Mouse (Mus musculus): ENCODE data around the gene Carns1. TPM values are rescaled to one million over a fixed set of nuclear protein-coding genes. Genes with fewer than 3 reads are reported as not detected.

The Carns1 gene
- polyA plus RNA-seq, 1 experiment from 2014 or later = 3.9 TPM

DNA sequence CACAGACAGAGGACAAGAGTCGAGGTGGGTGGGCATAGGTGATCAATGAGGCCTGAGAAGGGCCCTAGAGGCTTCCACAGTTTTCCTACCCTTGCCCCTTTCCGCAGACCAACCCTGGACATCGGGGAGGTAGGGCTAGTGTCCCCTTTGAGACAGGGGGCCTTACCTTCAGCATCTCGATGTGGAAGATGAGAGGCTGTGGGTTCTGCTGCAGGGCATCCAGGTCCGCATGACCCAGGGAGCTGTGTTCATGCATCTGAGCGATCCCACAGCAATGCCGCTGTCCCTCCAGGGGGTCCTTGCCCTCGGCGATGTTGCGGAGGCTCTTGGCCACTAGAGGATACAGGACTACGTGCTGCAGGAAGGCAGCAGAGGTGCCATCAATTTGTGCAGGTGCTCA is 59.5 kb downstream of the Carns1 start:
- Histone ChIP-seq H3K36me3 (peaks cover 75% of the 10 kb centered on the region), H3K4me1 (replicated peaks) (peaks cover 8% of the 10 kb centered on the region), H3K27me3 (ENCODE audit: insufficient read depth, poor library complexity, severe bottlenecking) (peaks cover 9% of the 10 kb centered on the region), H3K4me3 (no peak overlapping the region), H3K9me3 (no peaks in the 10 kb centered on the region), H3K27ac (no peak overlapping the region)
- WGBS = 85% methylated on average over 11 of the region's 11 CpGs
- no peak for DNase-seq (ENCODE audit: low spot score)

DNA sequence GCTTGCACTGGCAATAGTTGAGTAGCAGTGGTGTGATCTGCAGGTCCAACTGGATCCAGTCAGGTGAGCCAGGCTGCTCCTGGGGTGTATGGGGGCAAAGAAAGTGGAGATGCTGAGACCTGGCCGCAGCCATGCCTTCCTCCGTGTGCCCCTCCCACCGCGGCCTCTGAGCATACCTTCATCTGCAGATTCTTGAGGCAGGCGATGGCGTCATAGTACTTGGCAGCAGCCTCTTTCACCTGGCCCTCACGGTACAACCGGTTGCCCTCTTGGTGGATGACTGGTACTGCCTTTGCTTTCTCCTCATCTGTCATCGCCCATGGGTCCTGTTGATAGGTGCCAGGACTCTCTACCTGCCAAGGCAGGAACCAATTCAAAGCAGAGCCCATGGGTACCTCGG is 60.1 kb downstream of the Carns1 start:
- Histone ChIP-seq H3K27ac (no peak overlapping the region), H3K9me3 (no peaks in the 10 kb centered on the region), H3K4me1 (replicated peaks) (peaks cover 6% of the 10 kb centered on the region; the same call in 1 of the 2 replicates), H3K36me3 (peaks cover 75% of the 10 kb centered on the region), H3K27me3 (ENCODE audit: insufficient read depth, poor library complexity, severe bottlenecking) (peaks cover 4% of the 10 kb centered on the region), H3K4me3 (no peak overlapping the region)
- 96% methylated on average over 10 of the region's 10 CpGs for WGBS
- no peak for DNase-seq (ENCODE audit: low spot score)

DNA sequence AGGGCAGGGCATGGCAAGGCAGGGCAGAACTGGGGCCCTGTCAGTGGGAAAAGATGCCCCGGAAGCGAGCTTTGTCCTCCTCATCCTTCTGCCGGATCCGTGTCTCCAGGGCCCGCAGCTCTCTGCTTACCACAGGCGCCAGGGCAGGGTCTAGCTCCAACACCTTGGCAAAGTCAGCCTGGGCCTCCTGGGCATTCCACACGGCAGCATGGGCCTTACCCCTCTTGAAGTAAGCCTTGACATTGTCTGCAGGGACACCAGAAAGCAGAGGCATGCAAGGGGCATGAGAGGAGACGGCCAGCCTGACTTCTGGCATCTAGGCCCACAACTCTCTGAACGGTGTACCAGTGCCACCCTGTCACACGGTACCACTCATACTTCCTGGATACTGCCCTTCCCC is 60.7 kb downstream of the Carns1 start:
- Histone ChIP-seq H3K9me3 (no peaks in the 10 kb centered on the region), H3K27ac (no peak overlapping the region; the same call in 1 of the 2 replicates), H3K36me3 (peaks cover 75% of the 10 kb centered on the region), H3K4me3 (no peak overlapping the region), H3K27me3 (ENCODE audit: insufficient read depth, poor library complexity, severe bottlenecking) (no peaks in the 10 kb centered on the region), H3K4me1 (replicated peaks) (peaks cover 5% of the 10 kb centered on the region; the same call in 1 of the 2 replicates)
- DNase-seq (ENCODE audit: low spot score) = no peak
- 92% methylated on average over 10 of the region's 10 CpGs for WGBS

Other genes with a start within 250 kb of the Carns1 start
- 0.71 and 0.81 TPM in 2 replicates for gene Aldh3b1, start 245.7 kb downstream of the Carns1 start, polyA plus RNA-seq (2016; fragmentation: Nextera tagmentation; extraction: Ambion mirVana)
- gene Unc93b1, start 240.3 kb downstream of the Carns1 start, polyA plus RNA-seq (2016; fragmentation: Nextera tagmentation; extraction: Ambion mirVana) = 6.3 and 8.8 TPM in 2 replicates
- gene Aldh3b3, start 216.8 kb downstream of the Carns1 start, polyA plus RNA-seq (2016; fragmentation: Nextera tagmentation; extraction: Ambion mirVana) = not detected in 2 replicates
- gene Aldh3b2, start 203.2 kb downstream of the Carns1 start, polyA plus RNA-seq (2016; fragmentation: Nextera tagmentation; extraction: Ambion mirVana) = 0.91 and 2.0 TPM in 2 replicates
- gene Acy3, start 188.9 kb downstream of the Carns1 start, polyA plus RNA-seq (2016; fragmentation: Nextera tagmentation; extraction: Ambion mirVana) = 2.6 and 2.9 TPM in 2 replicates
- gene Tbx10, start 182.7 kb downstream of the Carns1 start, polyA plus RNA-seq (2016; fragmentation: Nextera tagmentation; extraction: Ambion mirVana) = 0.88 and 2.6 TPM in 2 replicates
- gene Nudt8, start 174.9 kb downstream of the Carns1 start, polyA plus RNA-seq (2016; fragmentation: Nextera tagmentation; extraction: Ambion mirVana) = 20.1 and 22.6 TPM in 2 replicates
- 3.0 and 3.1 TPM in 2 replicates for gene Gm49405, start 174.9 kb downstream of the Carns1 start, polyA plus RNA-seq (2016; fragmentation: Nextera tagmentation; extraction: Ambion mirVana)
- gene Doc2g, start 172.2 kb downstream of the Carns1 start, polyA plus RNA-seq (2016; fragmentation: Nextera tagmentation; extraction: Ambion mirVana) = 3.0 and 3.8 TPM in 2 replicates
- 196 and 198 TPM in 2 replicates for gene Ndufv1, start 162.7 kb downstream of the Carns1 start, polyA plus RNA-seq (2016; fragmentation: Nextera tagmentation; extraction: Ambion mirVana)
- gene Gstp1, start 137.5 kb downstream of the Carns1 start, polyA plus RNA-seq (2016; fragmentation: Nextera tagmentation; extraction: Ambion mirVana) = 442 and 460 TPM in 2 replicates
- gene Gstp2, start 129.5 kb downstream of the Carns1 start, polyA plus RNA-seq (2016; fragmentation: Nextera tagmentation; extraction: Ambion mirVana) = 1.3 and 2.1 TPM in 2 replicates
- gene Gstp3, start 115.9 kb downstream of the Carns1 start, polyA plus RNA-seq (2016; fragmentation: Nextera tagmentation; extraction: Ambion mirVana) = not detected in 2 replicates
- not detected in 2 replicates for gene Cabp2, start 93.9 kb downstream of the Carns1 start, polyA plus RNA-seq (2016; fragmentation: Nextera tagmentation; extraction: Ambion mirVana)
- gene Cdk2ap2, start 78.3 kb downstream of the Carns1 start, polyA plus RNA-seq (2016; fragmentation: Nextera tagmentation; extraction: Ambion mirVana) = 90.5 and 93.3 TPM in 2 replicates
- gene Pitpnm1, start 75.5 kb downstream of the Carns1 start, polyA plus RNA-seq (2016; fragmentation: Nextera tagmentation; extraction: Ambion mirVana) = 8.5 and 19.9 TPM in 2 replicates
- 65.8 and 73.9 TPM in 2 replicates for gene Aip, start 49.6 kb downstream of the Carns1 start, polyA plus RNA-seq (2016; fragmentation: Nextera tagmentation; extraction: Ambion mirVana)
- not detected in 2 replicates for gene Gpr152, start 35.7 kb downstream of the Carns1 start, polyA plus RNA-seq (2016; fragmentation: Nextera tagmentation; extraction: Ambion mirVana)
- 0.12 TPM in 1 of 2 replicates, not detected in the other for gene Cabp4, start 31.4 kb downstream of the Carns1 start, polyA plus RNA-seq (2016; fragmentation: Nextera tagmentation; extraction: Ambion mirVana)
- 138 and 156 TPM in 2 replicates for gene Coro1b, start 26.9 kb downstream of the Carns1 start, polyA plus RNA-seq (2016; fragmentation: Nextera tagmentation; extraction: Ambion mirVana)
- gene Ptprcap, start 21.9 kb downstream of the Carns1 start, polyA plus RNA-seq (2016; fragmentation: Nextera tagmentation; extraction: Ambion mirVana) = 0.51 and 0.76 TPM in 2 replicates
- 65.4 and 77.0 TPM in 2 replicates for gene Rps6kb2, start 12.1 kb downstream of the Carns1 start, polyA plus RNA-seq (2016; fragmentation: Nextera tagmentation; extraction: Ambion mirVana)
- gene Tbc1d10c, start 15.8 kb upstream of the Carns1 start, polyA plus RNA-seq (2016; fragmentation: Nextera tagmentation; extraction: Ambion mirVana) = 0.85 and 1.2 TPM in 2 replicates
- 1,005 and 1,038 TPM in 2 replicates for gene Ppp1ca, start 16.6 kb upstream of the Carns1 start, polyA plus RNA-seq (2016; fragmentation: Nextera tagmentation; extraction: Ambion mirVana)
- 53.0 and 53.9 TPM in 2 replicates for gene Rad9a, start 26.2 kb upstream of the Carns1 start, polyA plus RNA-seq (2016; fragmentation: Nextera tagmentation; extraction: Ambion mirVana)
- 0.87 and 1.2 TPM in 2 replicates for gene Clcf1, start 38.8 kb upstream of the Carns1 start, polyA plus RNA-seq (2016; fragmentation: Nextera tagmentation; extraction: Ambion mirVana)
- not detected in 2 replicates for gene AC109138.7, start 38.9 kb upstream of the Carns1 start, polyA plus RNA-seq (2016; fragmentation: Nextera tagmentation; extraction: Ambion mirVana)
- gene Pold4, start 56.4 kb upstream of the Carns1 start, polyA plus RNA-seq (2016; fragmentation: Nextera tagmentation; extraction: Ambion mirVana) = 17.5 and 19.7 TPM in 2 replicates
- 4.0 and 5.9 TPM in 2 replicates for gene Ssh3, start 93.7 kb upstream of the Carns1 start, polyA plus RNA-seq (2016; fragmentation: Nextera tagmentation; extraction: Ambion mirVana)
- 9.9 and 14.4 TPM in 2 replicates for gene Ankrd13d, start 107.7 kb upstream of the Carns1 start, polyA plus RNA-seq (2016; fragmentation: Nextera tagmentation; extraction: Ambion mirVana)
- gene Grk2, start 130.7 kb upstream of the Carns1 start, polyA plus RNA-seq (2016; fragmentation: Nextera tagmentation; extraction: Ambion mirVana) = 14.8 and 16.7 TPM in 2 replicates
- 51.6 and 53.9 TPM in 2 replicates for gene Kdm2a, start 222.8 kb upstream of the Carns1 start, polyA plus RNA-seq (2016; fragmentation: Nextera tagmentation; extraction: Ambion mirVana)